Mouse (Mus musculus) c-Kit-positive CD71-negative TER-119-negative erythroid progenitor cells, embryonic 14.5 days (primary cell): ENCODE measurements around the gene Rapgef2.
"Not testable (repeated sequence)": the region's sequence is repeated elsewhere in the genome, so short reads cannot be mapped to it uniquely, and the experiment has no call there.

Source experiments
- DNase-seq: peaks from one replicate; pipeline ENCODE4 v3.0.0-alpha.2; 2013; ENCODE audit warnings: low read depth

Rapgef2 gene

DNA sequence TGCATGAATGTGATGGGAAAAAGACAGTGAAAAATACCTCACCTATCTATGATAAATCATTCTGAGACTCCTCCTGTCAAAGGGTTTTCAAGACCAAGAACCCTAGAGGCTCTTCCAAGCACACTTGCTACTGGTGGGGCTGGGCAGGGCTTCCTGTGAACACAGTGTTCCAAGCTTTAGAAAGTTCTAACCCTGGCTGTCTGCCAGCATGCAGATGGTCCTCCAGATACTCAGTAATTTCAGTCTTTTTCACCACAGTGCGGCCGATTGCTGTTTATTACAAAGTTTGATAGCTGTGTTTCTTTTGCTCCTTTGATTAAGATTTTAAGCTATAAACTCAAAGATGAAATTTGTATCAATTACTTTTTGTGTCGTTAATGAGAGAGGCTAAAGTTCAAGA lies 83.1 kb downstream of the Rapgef2 start:
- DNase-seq, result peak; percentile 41

DNA sequence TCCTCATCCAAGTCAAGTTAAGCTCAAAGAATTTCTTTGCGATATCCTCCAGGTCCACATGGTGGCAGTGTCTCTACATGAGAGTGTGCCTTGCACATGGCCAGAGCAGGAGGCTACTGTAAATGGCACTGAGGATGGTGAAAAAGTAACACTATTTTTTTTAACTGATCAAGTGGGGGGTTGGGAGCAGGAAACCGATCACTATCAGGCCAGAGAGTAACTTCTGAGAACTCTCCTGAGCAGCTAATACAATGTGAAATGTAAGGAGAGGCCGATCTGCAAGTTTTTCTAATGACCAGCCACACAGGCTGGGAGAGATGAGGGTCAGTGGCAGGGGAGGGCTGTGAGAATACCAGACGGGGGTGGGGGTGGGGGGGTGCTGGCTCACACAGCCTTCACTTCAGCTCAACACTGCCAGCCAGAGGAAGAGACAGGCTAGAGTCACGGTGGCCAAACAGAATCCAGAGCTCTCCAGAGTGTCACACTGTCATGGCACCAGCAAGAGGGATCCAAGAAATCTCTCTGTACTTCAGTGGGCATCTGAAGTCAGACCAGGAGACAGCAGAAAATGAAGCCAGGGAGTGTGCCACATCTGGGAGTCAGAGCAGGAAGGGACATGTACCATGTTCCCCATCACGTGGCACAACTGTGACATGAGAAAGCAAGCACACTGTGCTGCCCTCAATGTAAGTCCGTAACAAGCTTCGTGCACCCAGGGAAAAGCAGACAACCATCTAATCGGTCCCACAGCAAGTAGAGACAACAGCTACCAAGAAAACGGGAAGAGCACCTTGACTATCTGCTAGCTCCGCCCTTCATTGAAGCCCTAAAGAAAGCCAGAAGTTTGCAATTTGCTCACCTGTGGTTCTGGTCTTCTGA lies 83.8 kb downstream of the Rapgef2 start:
- DNase-seq, result peak; percentile 51

DNA sequence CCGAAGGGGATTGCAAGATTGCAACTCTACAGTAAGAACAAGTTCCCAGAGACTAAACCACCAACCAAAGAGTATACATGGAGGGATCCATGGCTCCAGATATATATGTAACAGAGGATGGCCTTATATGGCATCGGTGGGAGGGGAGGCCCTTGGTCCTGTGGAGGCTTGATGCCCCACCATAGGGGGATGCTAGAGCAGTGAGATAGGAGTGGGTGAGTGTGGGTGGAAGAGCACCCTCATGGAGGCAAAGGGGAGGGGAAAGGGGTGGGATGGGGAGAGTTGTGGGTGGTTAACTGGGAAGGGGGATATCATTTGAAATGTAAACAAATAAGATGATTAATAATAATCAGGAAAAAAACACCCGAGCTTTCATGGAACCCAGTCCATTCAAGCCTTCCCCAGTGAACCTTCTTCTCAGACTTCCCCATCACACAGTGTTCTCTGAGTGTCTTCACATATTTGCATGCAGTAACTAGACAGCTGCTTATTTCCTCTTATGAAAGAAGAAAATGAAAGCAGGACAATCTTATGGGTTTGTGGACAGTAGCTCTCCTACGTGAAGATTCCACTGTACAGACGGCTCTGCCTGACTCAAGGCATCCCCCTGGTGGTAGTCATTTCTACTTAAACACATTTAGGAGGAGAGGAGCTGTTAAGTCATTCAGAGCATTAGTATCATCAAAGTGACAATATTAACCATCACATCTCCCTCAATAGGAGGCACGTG lies 89.4 kb downstream of the Rapgef2 start:
- peak; percentile 64 for DNase-seq

DNA sequence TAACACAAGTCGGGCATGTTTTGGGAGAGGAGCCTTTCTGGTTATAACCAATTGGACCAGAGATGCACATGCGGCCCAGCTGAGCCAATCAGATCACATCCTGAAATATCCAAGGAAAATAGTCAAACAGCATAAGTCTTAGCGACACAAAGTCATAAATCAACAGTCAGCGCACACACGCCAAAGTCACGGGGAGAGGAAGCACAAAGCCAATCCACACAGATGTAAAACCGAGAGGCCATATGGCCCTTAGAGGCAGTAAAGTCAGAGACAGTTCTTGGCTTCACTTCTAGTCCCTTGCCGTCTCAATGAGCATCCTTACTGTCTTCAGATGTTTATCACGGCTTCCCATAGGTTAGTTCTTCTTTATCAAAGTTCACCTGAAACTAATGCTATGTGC lies 91.0 kb downstream of the Rapgef2 start:
- no peak for DNase-seq

DNA sequence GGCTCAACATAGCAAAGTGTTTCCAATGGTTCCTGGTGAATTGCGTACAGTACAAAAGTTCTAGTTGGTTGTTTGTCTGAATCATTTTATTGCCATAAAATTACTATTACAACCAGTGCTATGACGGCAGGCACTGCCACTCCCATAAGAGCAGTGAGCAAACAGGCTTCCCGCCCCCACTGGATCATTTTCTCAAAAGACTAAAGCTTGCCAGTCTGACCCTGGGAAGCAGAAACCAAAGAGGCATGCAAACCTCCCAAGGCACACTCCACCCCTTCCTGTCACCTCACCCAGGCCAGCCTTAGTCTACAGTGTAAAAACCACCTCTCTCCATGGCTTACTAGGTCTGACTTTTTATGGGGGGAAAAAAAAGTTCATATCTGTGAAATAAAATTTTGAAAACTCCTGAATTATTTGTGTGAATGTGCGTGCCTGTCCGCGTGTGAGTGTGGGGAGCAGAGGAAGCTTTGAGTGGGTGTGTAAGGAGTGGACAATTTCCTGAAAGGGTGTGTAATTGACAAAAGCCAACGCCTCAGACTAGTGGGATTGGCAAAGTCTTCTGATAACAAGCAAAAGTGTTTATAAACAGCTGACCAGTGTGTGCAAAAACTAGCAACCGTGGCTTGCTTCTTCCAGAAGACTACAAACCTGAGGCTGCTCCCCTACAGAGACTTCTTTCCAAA lies 92.1 kb downstream of the Rapgef2 start:
- DNase-seq, result no peak

DNA sequence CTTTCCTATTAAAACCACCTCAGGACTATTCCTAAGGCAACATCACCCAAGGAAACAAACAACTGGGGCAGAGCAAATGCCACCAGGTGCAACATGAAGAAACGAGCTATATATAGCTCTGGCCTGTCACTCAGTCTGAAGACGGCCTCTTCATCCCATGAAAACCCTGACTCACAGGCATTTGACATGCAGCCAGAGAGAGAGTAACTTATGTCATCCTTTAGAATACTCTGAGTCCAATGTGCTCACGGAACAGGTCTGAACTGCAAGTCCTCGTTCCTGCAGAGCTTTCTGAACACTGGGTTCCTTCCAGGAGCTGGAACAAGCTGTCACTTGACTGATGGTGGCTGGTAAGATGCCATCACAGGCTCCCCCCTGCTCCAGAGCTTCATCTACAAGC lies 93.3 kb downstream of the Rapgef2 start:
- no peak for DNase-seq

DNA sequence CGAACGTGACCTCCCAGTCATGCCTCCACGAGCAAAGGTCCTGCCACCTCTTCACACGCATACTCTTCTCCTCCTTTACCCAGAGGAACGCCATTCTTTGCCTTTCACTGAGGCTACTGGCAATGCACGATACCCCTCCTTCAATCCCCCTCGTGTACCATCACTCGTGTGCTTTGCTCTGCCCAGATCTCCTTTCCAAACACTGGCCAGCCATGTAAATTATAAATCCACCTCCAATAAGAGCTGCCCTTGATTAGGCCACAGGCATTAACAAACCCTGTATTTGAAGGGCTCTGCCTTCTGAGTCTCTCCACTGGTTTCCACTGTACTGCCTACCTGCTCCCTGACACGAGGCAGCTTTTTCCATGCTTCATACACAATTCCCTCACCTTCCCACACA lies 94.3 kb downstream of the Rapgef2 start:
- no peak for DNase-seq

DNA sequence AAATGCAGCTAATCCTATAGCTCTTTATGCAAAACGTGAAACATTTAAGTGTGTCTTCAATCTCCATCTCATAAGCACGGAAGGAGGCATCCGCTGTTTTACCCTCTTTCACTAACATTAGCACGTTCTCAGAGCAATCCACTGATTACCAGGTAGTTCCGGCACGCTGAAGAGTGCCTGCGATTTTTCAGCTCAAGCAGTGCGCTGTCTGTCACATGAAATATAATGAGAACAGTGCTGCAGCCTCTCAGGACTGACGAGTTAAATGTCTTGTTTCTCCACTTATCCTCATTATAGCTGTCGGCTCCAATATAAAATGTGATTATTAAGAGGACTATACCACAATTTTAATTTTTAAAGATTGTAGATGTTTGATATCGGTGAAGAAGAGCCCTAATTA lies 94.8 kb downstream of the Rapgef2 start:
- no peak for DNase-seq

DNA sequence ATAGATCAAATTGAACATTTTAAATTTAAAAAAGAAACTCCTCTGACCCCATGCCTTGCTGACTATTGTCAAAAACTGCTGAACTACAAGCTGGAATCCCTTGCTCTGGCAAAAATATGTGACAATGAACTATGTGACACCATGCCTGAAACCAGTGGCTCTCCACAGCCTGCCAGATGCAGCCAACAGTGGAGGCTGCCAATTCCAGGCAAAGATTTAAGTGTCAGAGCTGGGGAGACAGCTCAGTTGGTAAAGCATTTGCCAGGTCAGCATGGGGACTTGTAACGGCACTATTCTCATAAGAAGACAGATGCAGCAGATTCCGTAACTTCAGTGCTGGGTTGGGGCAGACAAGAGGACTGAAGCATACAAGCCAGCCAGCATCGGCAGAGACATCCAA lies 95.9 kb downstream of the Rapgef2 start:
- DNase-seq, result no peak

DNA sequence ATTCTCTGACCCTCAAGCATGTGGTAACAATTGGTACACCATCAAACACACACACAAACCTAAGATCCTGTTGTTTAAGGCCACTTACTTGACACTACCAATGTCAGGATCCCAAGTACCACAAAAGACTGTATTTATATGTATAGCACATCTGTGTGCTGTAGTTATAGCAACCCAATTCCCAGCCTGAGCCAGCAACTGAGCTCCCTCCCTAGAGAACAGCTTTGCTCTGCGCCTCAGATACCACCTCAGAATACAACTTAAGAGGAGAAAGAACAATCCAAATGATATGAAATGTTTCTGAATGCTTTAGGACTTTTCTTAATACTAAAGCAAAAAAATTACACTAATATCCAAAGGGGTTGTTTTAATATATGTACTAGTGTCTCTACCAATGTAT lies 98.4 kb downstream of the Rapgef2 start:
- DNase-seq, result no peak

DNA sequence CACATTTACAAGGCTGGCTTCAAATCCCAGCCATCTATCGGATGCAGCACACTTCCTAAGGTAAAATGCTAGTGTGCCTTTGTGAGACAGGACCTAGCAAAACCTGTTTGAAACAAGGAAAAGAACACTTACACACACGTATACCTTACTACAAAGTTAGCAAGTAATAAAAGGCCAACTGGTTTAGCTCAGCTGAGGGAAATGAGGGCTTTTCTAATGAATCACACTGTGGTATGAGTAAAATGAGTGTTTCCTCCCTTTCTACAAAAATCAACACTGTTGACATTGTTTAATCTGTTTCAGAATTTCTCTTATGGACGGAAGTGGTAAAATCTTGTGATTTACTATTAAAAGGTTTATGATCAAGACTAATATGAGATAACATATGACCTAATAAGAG lies 104.0 kb downstream of the Rapgef2 start:
- DNase-seq, result no peak

DNA sequence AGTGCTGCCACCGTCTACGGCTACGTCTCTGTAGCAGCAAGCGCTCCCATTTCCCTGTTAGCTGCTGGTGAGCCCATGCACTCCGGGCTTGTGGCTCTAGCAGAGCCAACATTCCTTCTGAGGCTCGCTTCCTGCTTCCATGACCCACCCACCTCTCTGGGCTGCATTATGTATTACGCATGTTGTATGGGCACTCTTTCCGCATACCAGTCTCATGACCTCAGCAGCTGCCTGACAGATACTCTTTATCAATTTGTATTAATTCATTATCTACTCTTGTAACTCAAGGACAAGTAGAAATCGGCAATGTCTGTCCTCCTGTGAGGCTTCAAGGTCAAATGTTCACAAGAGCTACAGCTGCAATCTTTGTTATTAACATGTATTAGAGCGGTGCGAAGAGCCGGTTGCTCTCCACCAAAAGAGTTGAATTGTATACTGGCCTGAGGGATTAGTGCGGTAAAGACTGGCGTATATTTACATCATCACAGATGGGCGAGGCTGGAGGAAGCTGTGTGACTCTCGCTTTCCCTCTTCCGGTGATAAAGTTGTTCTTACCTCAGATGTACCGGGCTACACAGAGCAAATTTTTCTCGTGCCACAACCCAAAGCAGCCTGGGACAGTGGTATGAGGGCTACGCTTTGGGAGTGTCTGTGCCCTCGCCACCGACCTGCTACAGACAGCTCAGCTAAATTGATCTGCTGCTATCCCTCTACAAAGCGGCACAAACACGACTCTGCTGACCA lies 104.9 kb downstream of the Rapgef2 start:
- DNase-seq, result no peak

DNA sequence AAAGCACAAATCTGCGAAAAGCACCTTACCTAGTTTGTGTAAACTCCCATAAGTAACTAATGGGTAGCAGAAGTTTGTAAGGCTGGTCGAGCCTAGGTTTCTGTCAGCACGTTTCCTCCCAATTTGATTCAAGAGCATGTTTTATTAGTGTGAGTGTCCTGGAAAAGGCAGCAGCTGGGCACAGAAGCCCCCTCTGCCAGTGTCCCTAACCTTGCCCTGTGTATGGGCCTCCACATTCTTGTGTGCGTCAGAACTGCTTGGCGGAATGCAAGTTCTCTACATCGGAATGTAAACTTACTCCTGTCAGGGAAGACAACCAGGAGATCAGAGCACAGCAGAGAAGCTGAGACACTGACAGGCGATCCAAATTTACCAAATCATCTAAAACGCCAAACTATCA lies 106.2 kb downstream of the Rapgef2 start:
- DNase-seq, result no peak

DNA sequence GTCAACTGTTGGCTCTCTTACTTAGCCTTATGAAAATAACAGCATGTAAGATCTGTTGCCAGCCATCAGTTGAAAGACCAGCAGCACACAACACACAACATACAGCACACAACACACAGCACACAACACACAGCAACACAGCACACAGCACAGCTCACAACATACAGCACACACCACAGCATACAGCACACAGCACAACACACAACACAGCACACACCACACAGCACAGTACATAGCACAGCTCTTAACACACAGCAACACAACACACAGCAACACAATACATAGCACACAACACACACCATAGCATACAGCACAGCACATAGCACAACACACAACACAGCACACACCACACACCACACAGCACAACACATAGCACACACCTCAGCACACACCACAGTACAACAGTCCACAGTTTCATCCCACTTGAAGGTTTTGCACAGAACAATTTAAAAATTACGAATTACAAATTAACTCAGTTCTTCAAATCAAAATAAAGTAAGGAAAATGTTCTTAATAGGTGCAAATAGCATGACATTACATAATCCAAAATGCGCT lies 106.7 kb downstream of the Rapgef2 start:
- no peak for DNase-seq

DNA sequence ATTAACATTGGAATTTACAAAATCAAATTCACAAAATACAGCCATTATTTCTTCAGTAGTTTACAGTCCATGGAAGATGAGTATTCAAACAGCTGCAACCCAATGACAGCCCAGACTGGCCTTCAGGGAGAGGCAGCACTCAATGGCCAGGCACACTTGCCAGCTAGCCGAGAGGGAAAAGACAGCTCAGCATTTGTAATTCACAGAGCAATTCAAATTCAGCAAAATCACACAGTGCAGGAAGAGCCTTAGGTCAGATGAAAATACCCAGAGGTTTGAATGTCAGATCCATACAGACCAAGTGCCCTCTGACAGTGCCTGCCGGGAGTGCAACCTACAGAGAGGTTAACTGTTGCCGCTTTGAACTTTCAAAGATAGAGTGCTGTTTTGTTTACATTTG lies 107.6 kb downstream of the Rapgef2 start:
- DNase-seq, result no peak

DNA sequence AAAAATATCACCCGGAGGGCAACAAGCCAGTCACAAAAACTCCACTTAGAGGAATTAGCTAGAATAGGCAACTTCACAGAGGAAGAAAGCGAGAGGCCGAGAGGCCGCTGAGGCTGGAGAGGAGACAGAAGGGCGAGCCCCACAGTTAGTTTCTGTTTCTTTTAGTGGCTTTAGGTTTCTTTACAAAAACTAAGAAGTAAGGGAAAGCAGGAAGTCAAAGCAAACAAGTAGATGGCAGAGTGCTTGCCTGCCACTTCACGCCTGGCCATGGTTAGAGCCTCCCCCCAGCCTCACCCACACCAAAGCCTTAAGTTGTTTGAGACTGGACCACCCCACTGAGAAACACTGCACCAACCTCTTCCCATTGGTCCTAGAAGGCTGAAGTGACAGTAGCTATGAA lies 108.2 kb downstream of the Rapgef2 start:
- no peak for DNase-seq

DNA sequence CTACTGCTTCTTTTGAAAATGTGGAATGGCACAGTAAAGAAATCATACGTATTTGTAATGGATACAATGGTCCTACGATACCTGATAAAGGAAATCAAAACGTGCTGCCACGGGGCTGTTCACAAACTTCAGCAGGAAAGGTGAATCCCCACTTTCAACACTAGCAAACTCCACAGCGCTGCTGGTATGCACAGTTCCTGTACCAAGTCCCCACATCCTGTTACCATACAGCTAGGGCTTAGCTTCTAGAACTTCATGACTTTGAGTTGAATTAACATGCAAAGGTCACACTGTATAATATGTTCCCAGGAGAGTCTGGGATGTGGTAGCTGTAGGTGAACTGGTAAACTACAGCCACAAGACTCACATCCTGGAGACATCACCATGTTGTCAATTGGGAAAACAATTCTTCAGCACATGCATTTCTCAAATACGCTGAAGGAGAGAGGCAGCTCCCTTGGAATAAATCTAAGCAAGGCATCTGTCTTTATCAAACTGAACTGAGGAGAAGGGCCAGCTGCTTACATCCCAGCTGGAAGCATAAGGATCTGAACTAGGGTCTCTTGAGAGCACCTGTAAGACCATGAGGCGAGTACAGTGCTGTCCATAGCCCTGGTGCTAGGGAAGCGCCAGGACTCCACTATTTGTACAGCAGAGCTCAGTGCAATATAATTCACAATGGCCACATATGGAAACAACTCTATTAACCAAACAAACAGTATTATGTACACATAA lies 109.0 kb downstream of the Rapgef2 start:
- no peak for DNase-seq

DNA sequence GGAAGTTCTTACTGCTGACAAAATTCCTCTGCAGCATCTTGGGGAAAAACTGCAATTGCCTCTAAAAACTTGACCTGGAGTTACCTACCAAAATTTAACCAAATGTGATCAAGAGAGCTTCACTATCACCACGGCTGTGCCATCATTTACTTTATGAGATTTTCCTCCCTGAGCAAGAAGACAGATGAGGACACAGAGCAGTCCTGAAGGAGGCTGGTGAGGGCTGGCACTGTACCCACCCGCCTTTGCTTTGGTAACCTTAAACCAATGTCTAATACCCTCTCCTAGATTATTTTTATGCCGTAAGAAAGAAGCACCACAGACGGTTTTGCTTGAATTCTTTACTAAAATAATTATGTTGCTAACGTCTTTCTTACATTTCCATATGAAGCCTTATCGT lies 112.1 kb downstream of the Rapgef2 start:
- no peak for DNase-seq

DNA sequence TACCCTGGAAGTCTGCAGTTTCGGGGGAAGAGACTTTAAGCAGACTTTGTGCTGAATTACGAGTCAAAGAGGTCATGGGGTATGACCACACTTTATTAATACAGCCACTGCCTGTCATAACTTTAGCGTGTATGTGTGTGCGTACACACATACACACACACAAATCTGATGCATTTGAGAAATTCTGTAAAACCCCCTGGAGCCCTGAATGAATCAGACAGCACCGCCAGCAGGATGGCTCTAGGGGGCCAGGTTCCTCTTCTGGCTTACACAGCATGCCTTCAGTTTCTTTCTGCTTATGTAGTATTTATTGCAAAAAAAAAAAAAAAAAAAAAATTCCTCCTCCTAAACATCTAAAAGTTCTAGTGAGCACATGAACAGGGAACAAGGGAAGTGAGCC lies 113.0 kb downstream of the Rapgef2 start:
- DNase-seq, result no peak

DNA sequence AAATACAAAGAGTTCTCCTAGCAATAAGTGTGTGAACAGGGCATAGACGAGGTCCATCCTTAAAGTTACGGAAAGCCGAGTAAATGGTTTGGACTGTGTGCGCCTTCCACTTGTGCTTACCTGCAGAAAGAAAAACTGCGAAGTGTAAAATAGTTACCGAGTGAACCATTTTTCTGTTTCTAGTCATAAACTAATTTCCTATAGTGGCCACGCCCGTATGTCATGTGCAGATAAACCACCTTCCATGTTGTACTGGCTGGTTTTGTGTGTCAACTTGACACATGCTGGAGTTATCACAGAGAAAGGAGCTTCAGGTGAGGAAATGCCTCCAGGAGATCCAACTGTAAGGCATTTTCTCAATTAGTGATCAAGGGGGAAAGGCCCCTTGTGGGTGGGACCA lies 115.2 kb downstream of the Rapgef2 start:
- DNase-seq, result not testable (repeated sequence)

DNA sequence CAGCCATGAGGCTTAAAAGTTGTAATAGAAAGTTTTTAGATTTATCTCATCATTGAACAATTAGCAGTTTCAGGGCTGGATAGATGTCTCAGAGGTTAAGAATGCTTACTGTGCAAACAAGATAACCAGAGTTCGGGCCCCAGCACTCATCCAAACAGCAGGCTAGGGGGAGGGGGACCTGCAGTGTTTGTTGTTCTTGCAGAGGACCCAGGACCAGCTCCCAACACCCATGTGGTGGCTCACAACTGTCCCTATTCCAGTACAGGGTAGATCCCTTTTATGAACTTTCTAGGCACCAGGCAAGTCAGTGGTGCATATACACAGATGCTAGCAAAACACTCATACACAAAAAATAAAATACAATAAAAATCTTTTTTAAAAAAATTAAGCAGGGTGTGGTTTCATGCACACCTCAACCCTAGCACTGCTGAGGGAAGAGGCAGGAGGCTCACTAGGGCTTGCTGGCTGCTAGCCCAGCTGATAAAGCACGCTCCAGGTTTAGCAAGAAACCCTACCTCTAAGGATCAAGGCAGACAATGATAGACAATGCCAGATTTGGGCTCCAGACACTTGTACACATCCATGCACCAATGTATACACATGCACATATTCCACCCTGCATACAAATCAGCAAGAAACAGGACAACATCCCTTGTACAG lies 118.0 kb downstream of the Rapgef2 start:
- no peak for DNase-seq
